ENCODE assay signal across 23 mouse cellular contexts in the genomic region with DNA sequence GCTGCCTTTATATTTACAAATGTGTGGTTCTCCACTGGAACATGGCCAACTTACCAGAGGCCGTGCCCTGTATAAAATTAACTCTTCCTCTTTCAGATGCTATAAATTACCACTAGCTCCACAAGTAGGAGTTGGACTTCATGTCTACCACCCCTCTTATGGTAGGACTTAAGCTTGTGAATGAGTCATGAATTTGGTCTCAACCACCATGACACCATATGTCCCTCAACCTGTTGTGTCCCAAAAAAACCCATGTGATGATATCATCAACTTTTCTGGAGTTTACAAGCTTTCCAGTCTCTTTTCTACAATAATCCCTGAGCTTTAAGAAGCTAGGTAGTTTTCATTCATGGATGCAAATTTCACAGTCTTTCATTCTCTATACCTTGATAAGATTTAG.
DNase-seq lines count a peak whose midpoint lies in the region; ATAC-seq lines count a peak whose summit lies in the region.
"Had no signal": no experiment of that assay in that cellular context is flagged by ENCODE, and none has a peak within 500 bp of the region (broad histone marks: within the 10 kb centered on the region; RNA-seq: fewer than 3 reads in every experiment).

No protein-coding gene starts in this region.

- peak; percentile 55; the same call in 1 of the 2 replicates for ATAC-seq in frontal cortex, adult (ENCODE audit: low TSS enrichment)
- ATAC-seq: forebrain, embryonic 15.5 days; hindbrain, postnatal 0 days; inflammation-experienced regulatory T-cells, adult 6 months; Patski had no signal

- intact Hi-C loops in left cerebral cortex, postnatal 10 days (cut with DNase I), result no loop called here

- no peak for DNase-seq in frontal cortex, postnatal 25 days (ENCODE audit: low spot score in 2 of 2)
- peak; percentile 4 to 9 for DNase-seq in left cerebral cortex, adult 18-20 months (ENCODE audit: low spot score in 2 of 2)
- no peak for DNase-seq in left cerebral cortex, postnatal 10 days (ENCODE audit: extremely low spot score in 1 of 2, low spot score in 2 of 2)
- peak; percentile 39 for DNase-seq in 416B (ENCODE audit: low read depth)
- no peak for DNase-seq in kidney, adult 9 months
- DNase-seq: adrenal gland, adult 2 months; adrenal gland, postnatal 14 days; B cell, adult 2 months; cerebellum, adult 11-12 months; cerebellum, adult 8-10 months; cerebellum, postnatal 10 days; cerebellum, postnatal 36 days; embryo, embryonic 11 days; gastrocnemius, postnatal 10 days; gastrocnemius, postnatal 36 days; heart, adult 2 months; heart, postnatal 14 days; heart, postnatal 4 days had no signal

Comparison
In these comparisons a context has a peak if more than half of its experiments do, and no peak if none do; other contexts are left out.
1. DNase-seq: peak in left cerebral cortex, adult 18-20 months (2 of 2) and 416B (single experiment); none in frontal cortex, postnatal 25 days (0 of 2), left cerebral cortex, postnatal 10 days (0 of 2) and kidney, adult 9 months (single experiment).